Mouse (Mus musculus) cerebellum, adult 2 months (tissue): ENCODE data around the gene Lect2.

ENCODE experiments used
- CTCF ChIP-seq: fragments of 200-500 bp; IDR thresholded peaks from 2 replicates; pipeline ENCODE4 v1.5.1; 2011; ENCODE audit warnings: low read depth, mild to moderate bottlenecking, control low read depth, low read length, moderate library complexity, borderline replicate concordance; ENCODE audit not compliant: insufficient read depth
- POLR2A ChIP-seq: fragments of 200-500 bp; IDR thresholded peaks from 2 replicates; pipeline ENCODE4 v1.6.1; 2011; ENCODE audit warnings: low read length, control low read depth, borderline replicate concordance; ENCODE audit not compliant: insufficient read depth

GRCm38 (mm10) chr13:56553923-56554322, 5.6 kb upstream of the Lect2 start:
- TF ChIP-seq CTCF (no peak), POLR2A (no peak)
